Mouse (Mus musculus): ENCODE measurements around the gene Tpbg. TPM values are rescaled to one million over a fixed set of nuclear protein-coding genes. Genes with fewer than 3 reads are reported as not detected.

Tpbg gene
- total and polyA plus RNA-seq, 3 experiments = not detected

DNA sequence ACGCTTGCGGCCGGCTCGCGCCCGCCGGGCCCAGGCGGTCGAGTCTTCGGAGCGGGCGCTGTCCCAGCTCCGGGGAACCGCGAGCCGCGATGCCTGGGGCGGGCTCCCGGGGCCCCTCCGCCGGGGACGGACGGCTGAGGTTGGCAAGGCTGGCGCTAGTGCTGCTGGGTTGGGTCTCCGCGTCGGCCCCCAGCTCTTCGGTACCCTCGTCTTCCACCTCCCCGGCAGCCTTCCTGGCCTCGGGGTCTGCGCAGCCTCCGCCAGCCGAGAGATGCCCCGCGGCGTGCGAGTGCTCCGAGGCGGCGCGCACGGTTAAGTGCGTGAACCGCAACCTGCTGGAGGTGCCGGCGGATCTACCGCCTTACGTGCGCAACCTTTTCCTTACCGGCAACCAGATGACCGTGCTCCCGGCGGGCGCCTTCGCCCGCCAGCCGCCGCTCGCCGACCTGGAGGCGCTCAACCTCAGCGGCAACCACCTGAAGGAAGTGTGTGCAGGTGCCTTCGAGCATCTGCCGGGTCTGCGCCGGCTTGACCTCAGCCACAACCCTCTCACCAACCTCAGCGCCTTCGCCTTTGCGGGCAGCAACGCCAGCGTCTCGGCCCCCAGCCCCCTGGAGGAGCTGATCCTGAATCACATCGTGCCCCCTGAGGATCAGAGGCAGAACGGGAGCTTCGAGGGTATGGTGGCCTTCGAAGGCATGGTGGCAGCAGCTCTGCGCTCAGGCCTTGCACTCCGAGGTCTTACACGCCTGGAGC, 1.9 kb downstream of the Tpbg start:
- dilution Hi-C loops (cut with MboI; ENCODE audit: extremely low pct_ligation_motif_present, extremely low pct_unique_long_range_greater_than_20kb, low sequenced_read_pairs) = no loop called here
- Histone ChIP-seq H3K4me2 (ENCODE audit: insufficient read depth, low read depth, poor library complexity, severe bottlenecking) (no peak overlapping the region), H3K27me3 (replicated peaks) (no peaks in the 10 kb centered on the region), H3K4me3 (replicated peaks in 1 of 3; ENCODE audit: low read depth in 2 of 3, low read length in 2 of 3, poor library complexity in 1 of 3) (no peak overlapping the region), H3K79me2 (replicated peaks; ENCODE audit: control insufficient read depth, extremely low read depth, insufficient read depth, poor library complexity, severe bottlenecking) (no peaks in the 10 kb centered on the region), H3K36me3 (replicated peaks in 1 of 2; ENCODE audit: control insufficient read depth in 1 of 2, insufficient read depth in 1 of 2, low read length in 1 of 2) (no peaks in the 10 kb centered on the region), H3K27ac (ENCODE audit: insufficient read depth, low read depth) (no peak overlapping the region), H3K9ac (ENCODE audit: insufficient read depth, low read depth) (no peak overlapping the region), H3K9me3 (replicated peaks; ENCODE audit: low read length) (peaks cover 23% of the 10 kb centered on the region), H3K4me1 (ENCODE audit: control insufficient read depth in 1 of 2, insufficient read depth in 2 of 2) (no peaks in the 10 kb centered on the region)
- in situ Hi-C loops (cut with MboI; ENCODE audit: low pct_ligation_motif_present, low pct_unique_long_range_greater_than_20kb, low sequenced_read_pairs) = no loop called here
- no peak for TF ChIP-seq CHD2 (IDR thresholded peaks at IDR 0.05; ENCODE audit: low read length)
- no peak for TF ChIP-seq ZKSCAN1 (IDR thresholded peaks at IDR 0.05; ENCODE audit: borderline replicate concordance, low read depth, low read length)
- DNase-seq (ENCODE audit: extremely low read depth) = no peak

GRCm38 (mm10) chr9:85844647-85844983, 2.4 kb downstream of the Tpbg start:
- DNase-seq (ENCODE audit: extremely low read depth) = no peak
- H3K9ac ChIP-seq (ENCODE audit: insufficient read depth, low read depth) = no peak overlapping the region
- H3K4me3 ChIP-seq (replicated peaks in 1 of 3; ENCODE audit: low read depth in 2 of 3, low read length in 2 of 3, poor library complexity in 1 of 3) = no peak overlapping the region
- no peaks in the 10 kb centered on the region for H3K36me3 ChIP-seq (replicated peaks in 1 of 2; ENCODE audit: control insufficient read depth in 1 of 2, insufficient read depth in 1 of 2, low read length in 1 of 2)
- H3K79me2 ChIP-seq (replicated peaks; ENCODE audit: control insufficient read depth, extremely low read depth, insufficient read depth, poor library complexity, severe bottlenecking) = no peaks in the 10 kb centered on the region
- TF ChIP-seq IRF4 (IDR thresholded peaks at IDR 0.05; ENCODE audit: low read depth, low read length) (no peak), ZKSCAN1 (IDR thresholded peaks at IDR 0.05; ENCODE audit: borderline replicate concordance, low read depth, low read length) (no peak), MAX (IDR thresholded peaks at IDR 0.05; ENCODE audit: low read length) (no peak), NRF1 (IDR thresholded peaks at IDR 0.05; ENCODE audit: low read depth, low read length) (no peak), ZC3H11A (IDR thresholded peaks at IDR 0.05; ENCODE audit: low read depth, low read length) (no peak), MXI1 (IDR thresholded peaks at IDR 0.05; ENCODE audit: low read depth, low read length) (no peak), KAT2A (IDR thresholded peaks at IDR 0.05; ENCODE audit: insufficient replicate concordance, low read length) (no peak), GABPA (IDR thresholded peaks at IDR 0.05; ENCODE audit: insufficient replicate concordance, low read depth, low read length) (no peak), MEF2A (IDR thresholded peaks at IDR 0.05; ENCODE audit: borderline replicate concordance, low read depth, low read length) (no peak), TBP (conservative IDR thresholded peaks at IDR 0.05; ENCODE audit: low read depth, low read length) (no peak), E2F4 (IDR thresholded peaks at IDR 0.05; ENCODE audit: insufficient replicate concordance, low read depth, low read length) (no peak)
- H3K9me3 ChIP-seq (replicated peaks; ENCODE audit: low read length) = peaks cover 23% of the 10 kb centered on the region
- in situ Hi-C loops (cut with MboI; ENCODE audit: low pct_ligation_motif_present, low pct_unique_long_range_greater_than_20kb, low sequenced_read_pairs) (no loop called here), dilution Hi-C loops (cut with MboI; ENCODE audit: extremely low pct_ligation_motif_present, extremely low pct_unique_long_range_greater_than_20kb, low sequenced_read_pairs) (no loop called here)
- H3K27me3 ChIP-seq (replicated peaks) = no peaks in the 10 kb centered on the region
- H3K4me2 ChIP-seq (ENCODE audit: insufficient read depth, low read depth, poor library complexity, severe bottlenecking) = no peak overlapping the region
- H3K4me1 ChIP-seq (ENCODE audit: control insufficient read depth in 1 of 2, insufficient read depth in 2 of 2) = no peaks in the 10 kb centered on the region
- H3K27ac ChIP-seq (ENCODE audit: insufficient read depth, low read depth) = no peak overlapping the region

GRCm38 (mm10) chr9:85846186-85846585, 4.0 kb downstream of the Tpbg start:
- H3K4me3 ChIP-seq (replicated peaks in 1 of 3; ENCODE audit: low read depth in 2 of 3, low read length in 2 of 3, poor library complexity in 1 of 3) = no peak overlapping the region
- no peak for TF ChIP-seq EP300 (IDR thresholded peaks at IDR 0.05; ENCODE audit: low read length)
- no peak for TF ChIP-seq IRF4 (IDR thresholded peaks at IDR 0.05; ENCODE audit: low read depth, low read length)
- TF ChIP-seq MEF2A (IDR thresholded peaks at IDR 0.05; ENCODE audit: borderline replicate concordance, low read depth, low read length) = no peak
- no peak for TF ChIP-seq TBP (conservative IDR thresholded peaks at IDR 0.05; ENCODE audit: low read depth, low read length)
- no peak for TF ChIP-seq RCOR1 (conservative IDR thresholded peaks at IDR 0.05; ENCODE audit: low read depth, low read length)
- TF ChIP-seq NELFE (IDR thresholded peaks at IDR 0.05; ENCODE audit: low read depth, low read length) = no peak
- H3K4me2 ChIP-seq (ENCODE audit: insufficient read depth, low read depth, poor library complexity, severe bottlenecking) = no peak overlapping the region
- H3K9ac ChIP-seq (ENCODE audit: insufficient read depth, low read depth) = no peak overlapping the region
- DNase-seq (ENCODE audit: extremely low read depth) = no peak
- dilution Hi-C loops (cut with MboI; ENCODE audit: extremely low pct_ligation_motif_present, extremely low pct_unique_long_range_greater_than_20kb, low sequenced_read_pairs) (no loop called here), in situ Hi-C loops (cut with MboI; ENCODE audit: low pct_ligation_motif_present, low pct_unique_long_range_greater_than_20kb, low sequenced_read_pairs) (no loop called here)
- H3K9me3 ChIP-seq (replicated peaks; ENCODE audit: low read length) = peaks cover 23% of the 10 kb centered on the region
- H3K36me3 ChIP-seq (replicated peaks in 1 of 2; ENCODE audit: control insufficient read depth in 1 of 2, insufficient read depth in 1 of 2, low read length in 1 of 2) = no peaks in the 10 kb centered on the region
- H3K79me2 ChIP-seq (replicated peaks; ENCODE audit: control insufficient read depth, extremely low read depth, insufficient read depth, poor library complexity, severe bottlenecking) = no peaks in the 10 kb centered on the region
- H3K27ac ChIP-seq (ENCODE audit: insufficient read depth, low read depth) = no peak overlapping the region
- H3K27me3 ChIP-seq (replicated peaks) = no peaks in the 10 kb centered on the region
- H3K4me1 ChIP-seq (ENCODE audit: control insufficient read depth in 1 of 2, insufficient read depth in 2 of 2) = no peaks in the 10 kb centered on the region
